Mouse (Mus musculus): ENCODE results near the gene Dnah9.
A peak's percentile ranks its signal among the peaks of the same experiment; 100 is the strongest.

Gene Dnah9

GRCm38 (mm10) chr11:66167801-66168651, at the start of gene Dnah9:
Gene Dnah9 (minus strand): TSS chr11:66168551.
- DNase-seq: peak; percentile 2 to 3

DNA sequence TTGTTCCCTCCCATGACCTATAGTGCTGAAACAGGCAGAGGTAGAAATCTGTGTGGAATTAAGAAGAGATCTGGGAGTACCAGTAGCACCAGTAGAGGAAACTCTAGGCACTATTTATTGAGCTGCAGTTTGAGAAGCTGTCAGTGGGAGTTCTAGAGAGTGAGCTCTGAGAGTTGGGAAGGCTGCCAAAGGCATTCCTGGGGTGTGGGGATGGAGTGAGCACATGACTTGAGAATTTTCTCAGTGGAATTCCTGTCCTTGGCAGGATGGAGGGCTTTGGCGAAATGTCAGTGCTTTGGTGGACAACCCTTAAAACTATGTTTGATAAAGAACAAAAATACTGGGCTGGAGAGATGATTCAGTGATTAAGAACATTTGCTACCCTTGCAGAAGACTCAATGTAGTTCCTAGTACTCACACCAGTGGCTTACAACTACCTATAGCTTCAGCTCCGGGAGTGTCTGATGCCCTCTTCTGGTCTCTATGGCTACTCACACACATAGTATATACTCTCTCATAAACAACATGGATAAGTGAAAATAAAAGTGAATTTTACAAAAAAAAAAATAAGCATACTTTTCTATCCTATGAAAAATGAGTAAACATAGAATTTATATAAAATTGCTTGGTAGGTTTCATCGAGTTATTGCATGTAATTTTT, 20.4 kb upstream of the Dnah9 start:
- no peak for DNase-seq

DNA sequence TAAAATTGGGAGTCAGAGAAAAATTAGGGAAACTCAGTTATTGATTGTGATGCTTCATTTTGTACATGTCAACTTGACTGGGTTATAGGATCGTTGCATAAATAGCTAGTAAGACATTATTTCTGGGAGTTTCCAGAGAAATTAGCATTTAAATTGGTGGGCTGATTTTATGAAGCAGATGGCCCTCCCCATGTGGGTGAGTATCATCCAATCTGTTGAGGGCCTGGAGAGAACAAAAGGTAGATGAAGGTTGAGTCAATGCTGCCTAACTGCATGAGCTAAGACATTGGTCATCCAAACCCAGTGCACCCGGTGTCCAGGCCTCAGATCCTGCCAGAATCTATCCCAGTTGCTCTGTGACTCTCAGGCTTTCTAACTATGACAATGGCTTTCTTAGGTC, 19.8 kb upstream of the Dnah9 start:
- no peak for DNase-seq

- no peak for DNase-seq
Measured at GRCm38 (mm10) chr11:66177781-66178180, 9.4 kb upstream of the Dnah9 start.

DNA sequence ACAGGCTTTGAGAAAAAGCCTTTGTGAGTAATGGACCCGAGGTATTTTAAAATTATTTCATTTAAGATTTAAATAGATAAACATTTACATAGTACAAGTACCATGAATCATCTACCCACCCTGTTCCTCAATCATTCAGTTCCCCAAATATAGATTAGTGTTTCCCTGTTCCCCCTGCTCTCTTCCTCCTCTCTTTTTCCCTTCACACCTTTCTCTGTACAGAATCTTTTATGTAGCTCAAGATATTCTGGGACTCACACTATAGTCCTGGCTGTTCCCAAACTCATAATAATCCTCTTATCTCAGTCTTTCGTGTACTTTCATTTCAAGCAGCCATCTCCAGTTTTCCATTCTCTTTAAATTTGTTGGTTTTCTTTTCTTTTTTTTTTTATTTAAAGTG, 4.3 kb downstream of the Dnah9 start:
- DNase-seq: no peak

GRCm38 (mm10) chr11:66140631-66141252, 27.6 kb downstream of the Dnah9 start:
- no peak for DNase-seq

DNA sequence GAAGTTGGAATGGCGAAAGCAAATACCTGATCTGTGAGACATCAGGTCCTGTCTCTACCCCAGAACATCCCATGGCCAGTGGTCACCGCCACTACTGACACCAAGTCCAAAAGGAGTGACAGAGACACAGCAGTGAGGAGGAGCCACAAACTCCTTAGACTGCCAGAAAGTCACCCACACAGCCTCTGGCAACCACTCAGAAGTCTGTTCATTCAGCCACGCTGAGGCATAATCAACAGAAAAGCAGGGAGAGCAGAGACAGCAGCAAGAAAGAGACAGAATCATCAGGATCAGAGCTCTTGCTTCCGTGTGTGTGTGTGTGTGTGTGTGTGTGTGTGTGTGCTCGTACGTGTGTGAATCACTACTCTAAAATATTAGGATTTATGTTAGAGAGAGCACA, 33.5 kb downstream of the Dnah9 start:
- DNase-seq: no peak

- no peak for DNase-seq
Measured at GRCm38 (mm10) chr11:66126150-66126549, 42.2 kb downstream of the Dnah9 start.

GRCm38 (mm10) chr11:66124496-66124895, 43.9 kb downstream of the Dnah9 start:
- DNase-seq: no peak

DNA sequence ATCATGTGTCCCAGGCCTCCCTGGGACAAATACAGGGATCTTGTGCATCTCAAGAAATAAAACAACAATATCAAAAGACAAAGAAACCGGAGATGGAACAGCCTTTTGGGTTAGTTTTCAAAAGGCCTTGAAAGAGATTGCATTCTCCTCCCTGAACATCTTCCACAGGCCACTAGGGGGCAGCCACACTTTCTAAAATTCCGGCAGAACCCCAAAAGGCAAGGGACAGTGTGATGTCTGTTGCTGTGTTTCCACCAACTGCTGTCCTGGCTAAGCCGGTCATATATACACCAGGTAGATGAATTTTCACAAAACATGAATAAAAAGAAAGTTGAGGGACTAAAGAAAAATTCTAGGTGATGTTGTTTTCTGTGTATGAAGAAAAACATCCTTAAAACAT, 46.3 kb downstream of the Dnah9 start:
- DNase-seq: no peak

- no peak for DNase-seq
Measured at GRCm38 (mm10) chr11:66083663-66084254, 84.6 kb downstream of the Dnah9 start.

DNA sequence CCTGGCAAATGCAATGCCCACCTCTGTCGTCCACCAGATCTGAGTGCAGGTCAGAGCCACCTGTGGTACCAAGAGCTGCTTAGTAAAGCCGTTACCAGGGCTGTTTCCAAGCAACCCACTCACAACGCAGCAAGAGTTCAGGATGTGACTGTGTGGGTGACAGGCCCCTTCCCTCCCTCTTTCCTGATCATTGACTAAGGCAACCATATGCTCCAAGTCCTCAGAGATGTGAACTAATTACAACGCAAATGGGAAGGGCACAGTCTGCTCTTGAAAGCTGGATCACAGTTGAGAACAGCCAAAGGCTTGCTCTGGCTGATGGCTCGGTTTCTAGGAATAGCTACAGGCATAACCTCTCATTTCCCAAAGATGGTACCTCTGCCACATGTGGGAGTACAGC, 95.4 kb downstream of the Dnah9 start:
- DNase-seq: no peak

DNA sequence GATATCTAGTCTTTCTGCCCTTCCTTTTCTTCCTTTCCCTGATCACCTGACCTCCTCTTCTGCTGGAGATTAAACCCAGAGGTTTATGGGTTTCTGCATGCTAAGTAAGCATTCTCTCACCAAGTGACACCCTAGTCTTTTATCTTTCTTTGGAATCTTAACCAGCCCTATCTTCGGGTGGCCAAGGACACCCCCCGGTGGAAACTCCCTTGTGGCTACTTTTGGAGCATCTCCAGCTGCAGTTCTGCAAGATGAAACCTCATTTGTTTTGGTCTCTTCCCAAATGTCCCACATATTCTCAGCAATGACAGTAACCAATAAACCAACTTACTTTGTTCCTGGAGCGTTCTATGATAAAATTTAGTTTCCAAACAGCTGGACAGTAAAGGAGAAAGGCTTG, 109.4 kb downstream of the Dnah9 start:
- DNase-seq: no peak

- no peak for DNase-seq
Measured at GRCm38 (mm10) chr11:66051294-66051693, 117.1 kb downstream of the Dnah9 start.

DNA sequence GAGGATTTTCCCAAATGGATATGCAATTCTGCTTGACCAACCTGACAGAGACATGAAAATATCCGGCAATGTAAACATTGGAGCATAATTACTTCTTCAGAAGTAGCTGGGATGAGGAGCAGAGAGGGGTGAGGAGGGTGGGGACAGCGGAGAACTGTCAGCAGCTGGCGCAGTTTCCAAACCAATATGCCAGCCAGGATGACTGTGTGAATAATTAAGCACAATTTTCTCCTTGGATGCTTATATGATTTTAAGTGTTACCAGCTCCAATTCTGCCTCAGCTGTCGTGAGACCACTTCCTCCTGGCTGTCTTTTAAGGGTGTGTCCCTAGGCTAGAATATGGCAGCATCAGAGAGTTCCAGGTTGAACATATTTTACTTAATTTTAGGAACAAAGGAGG, 119.2 kb downstream of the Dnah9 start:
- DNase-seq: no peak

DNA sequence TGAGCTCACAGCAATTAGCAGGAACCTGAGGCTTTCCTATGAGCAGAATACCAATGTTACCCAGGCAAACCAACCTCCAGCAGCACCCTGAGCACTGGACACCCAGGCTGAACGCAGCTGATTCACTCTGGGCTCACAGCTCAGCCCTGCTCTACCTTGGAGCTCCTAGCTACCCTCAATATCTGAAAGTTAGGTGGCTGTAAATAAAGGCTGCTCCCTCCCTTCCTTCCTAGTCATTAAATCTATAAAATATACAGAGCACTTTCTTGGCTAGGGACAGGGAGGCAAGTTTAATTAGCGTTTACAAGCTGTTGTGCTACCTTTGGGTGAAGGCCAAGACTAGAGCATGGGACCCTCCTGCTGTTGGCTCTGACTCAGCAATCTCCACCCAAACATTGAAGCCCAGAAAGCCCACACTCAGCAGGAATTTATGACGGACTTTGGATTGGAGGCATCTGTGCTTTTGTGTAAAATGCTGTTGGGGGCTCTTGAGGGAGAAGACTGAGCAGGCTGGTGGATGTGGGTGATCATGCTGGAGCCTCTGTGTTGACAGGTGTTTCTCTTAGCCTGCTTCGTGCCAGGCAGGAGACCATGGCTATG, 121.7 kb downstream of the Dnah9 start:
- no peak for DNase-seq

- no peak for DNase-seq
Measured at GRCm38 (mm10) chr11:66043635-66044034, 124.7 kb downstream of the Dnah9 start.

GRCm38 (mm10) chr11:66042531-66042930, 125.8 kb downstream of the Dnah9 start:
- no peak for DNase-seq

DNA sequence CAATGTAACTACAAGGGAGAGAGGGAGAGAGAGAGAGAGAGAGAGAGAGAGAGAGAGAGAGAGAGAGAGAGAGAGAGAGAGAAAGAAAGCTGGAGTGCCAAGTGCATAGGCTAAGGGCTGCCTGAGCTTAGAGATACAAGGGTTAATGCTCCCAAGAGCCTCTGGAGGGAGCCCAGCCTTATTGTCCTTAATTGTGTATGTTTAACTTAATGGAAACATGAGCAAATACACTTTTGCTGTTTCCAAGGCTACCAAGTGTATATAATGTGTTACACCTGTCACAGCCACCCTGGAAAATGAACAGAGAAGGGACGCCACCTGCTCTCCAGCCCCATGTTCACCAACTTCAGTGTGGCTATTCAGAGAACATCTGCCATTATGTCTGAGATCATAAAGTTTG, 142.6 kb downstream of the Dnah9 start:
- no peak for DNase-seq

DNA sequence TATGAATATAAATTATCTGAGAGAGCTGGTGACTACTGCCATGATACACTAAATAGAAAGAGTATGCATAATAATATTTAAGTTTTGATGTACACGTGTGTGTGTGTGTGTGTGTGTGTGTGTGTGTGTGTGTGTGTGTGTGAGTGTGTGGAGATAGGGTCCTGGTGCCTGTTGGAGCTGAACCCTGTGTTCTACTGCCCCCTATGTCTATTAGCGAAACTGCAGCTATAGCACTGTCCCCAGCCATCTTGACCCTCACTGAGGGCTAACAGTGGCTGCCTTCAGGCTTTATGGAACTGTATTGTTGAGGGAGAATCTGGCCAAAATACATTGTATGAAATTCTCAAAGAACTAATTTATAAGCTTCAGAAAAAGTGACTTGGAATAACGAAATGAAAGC, 192.5 kb downstream of the Dnah9 start:
- DNase-seq: no peak

DNA sequence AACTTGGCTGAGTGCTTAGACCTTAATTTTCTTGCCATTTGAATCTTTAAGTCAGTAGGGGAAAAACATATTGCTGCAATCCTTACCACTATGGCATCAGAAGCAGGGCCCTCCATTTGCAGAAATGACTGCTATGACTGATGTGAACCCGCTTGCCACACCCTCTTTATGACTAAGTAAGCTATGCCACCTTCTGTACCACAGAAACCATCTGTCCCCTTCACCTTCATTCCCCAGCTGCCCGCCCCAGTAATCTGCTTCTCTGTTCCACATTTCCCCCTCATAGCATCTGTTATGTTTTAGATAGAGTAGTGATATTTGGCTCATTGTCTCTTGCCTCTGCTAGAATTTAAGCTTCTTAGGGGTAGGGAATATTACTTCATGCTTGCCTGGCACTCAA, 237.6 kb downstream of the Dnah9 start:
- no peak for DNase-seq

DNA sequence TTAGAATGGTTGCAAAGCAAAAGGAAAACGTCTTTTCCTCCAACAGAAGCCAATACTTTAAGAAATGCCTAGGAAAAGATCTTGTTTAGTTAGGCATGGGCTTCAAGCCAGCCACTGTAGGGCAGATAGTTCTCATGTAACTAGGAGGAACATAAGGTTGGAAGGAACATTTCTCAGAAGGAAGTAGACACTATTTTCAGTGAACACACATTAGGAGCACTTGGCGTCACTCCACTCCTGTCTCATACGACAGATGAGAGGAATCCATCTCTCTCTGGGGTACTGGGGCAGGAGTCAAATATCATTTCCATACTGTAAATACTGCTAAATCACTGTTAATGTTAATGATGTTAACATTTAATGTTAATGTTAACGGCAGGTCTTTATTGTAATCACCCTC, 238.0 kb downstream of the Dnah9 start:
- DNase-seq: no peak

GRCm38 (mm10) chr11:65927962-65928361, 240.4 kb downstream of the Dnah9 start:
- DNase-seq: no peak

Measured in thymus, postnatal 36 days (tissue).